Mouse (Mus musculus) layer of hippocampus, adult 11-12 months (tissue): Measurements from ENCODE around the gene Rnf225.
"Not testable (repeated sequence)": the region's sequence is repeated elsewhere in the genome, so short reads cannot be mapped to it uniquely, and the experiment has no call there.

Experiments used
- DNase-seq: peaks from one replicate; pipeline ENCODE4 v3.0.0; 2022; ENCODE audit warnings: low spot score

Gene Rnf225

DNA sequence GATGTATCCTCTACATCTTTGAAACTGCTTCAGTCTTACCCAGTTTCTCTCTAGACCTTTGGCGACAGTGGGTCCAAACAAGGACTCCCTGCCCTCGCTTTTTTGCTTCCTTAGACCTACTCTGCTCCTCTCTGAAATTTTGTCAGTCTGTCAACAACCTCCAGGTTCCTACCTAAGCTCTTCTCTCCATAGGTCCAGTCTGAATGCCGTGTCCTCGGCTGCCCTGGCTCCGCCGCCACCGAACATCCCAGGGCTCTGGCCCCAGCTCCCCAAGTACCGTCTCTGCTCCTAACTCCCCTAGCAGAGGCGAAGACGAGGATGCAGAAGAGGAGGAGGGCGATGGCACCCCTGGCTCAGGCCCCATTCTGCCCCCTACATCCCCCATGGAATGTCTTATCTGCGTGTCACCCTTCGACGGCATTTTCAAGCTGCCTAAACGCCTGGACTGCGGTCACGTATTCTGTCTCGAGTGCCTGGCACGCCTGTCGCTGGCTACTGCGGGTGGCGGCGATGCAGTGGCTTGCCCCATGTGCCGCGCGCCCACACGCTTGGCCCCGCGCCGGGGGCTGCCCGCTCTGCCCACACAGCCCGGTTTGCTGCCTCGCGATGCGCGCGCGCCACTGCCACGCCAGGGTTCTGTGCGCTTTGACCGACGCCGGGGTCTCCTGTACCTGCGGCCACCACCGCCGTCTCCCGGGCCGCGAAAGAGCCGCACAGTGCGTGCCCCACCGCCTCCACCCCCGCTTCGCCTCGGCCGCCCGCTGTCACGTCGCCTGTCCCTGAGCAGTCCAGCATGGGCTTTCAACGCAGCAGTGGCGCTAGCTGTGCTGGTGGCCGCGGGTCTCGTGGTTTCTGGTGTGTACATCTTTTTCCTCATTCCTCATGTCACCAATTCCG is 725 bp downstream of the Rnf225 start:
- DNase-seq: no peak

DNA sequence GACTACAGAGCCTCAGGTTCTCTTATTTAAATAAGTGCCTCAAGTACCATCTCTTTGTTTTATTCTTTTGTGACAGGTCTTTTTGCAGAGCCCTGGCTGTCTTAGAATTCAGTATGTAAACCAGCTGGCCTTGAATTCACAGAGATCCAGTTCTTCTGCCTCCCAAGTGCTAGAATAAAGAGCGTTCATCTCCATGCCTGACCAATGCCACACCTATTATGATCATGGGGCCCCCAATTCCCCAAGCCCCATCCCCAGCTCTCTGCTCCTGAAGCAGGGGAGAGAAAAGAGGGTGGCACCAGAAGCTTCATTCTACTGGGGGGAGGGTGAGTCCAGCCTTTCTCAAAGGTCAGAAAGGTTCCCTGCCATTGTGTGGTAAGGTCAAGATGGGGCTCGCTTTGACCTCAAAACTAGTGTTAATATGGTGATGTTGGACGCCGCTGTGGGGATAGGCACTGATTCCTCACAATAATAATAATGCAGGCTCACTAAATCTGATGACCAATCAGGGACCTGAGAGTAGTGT is 6.5 kb downstream of the Rnf225 start:
- DNase-seq: no peak

DNA sequence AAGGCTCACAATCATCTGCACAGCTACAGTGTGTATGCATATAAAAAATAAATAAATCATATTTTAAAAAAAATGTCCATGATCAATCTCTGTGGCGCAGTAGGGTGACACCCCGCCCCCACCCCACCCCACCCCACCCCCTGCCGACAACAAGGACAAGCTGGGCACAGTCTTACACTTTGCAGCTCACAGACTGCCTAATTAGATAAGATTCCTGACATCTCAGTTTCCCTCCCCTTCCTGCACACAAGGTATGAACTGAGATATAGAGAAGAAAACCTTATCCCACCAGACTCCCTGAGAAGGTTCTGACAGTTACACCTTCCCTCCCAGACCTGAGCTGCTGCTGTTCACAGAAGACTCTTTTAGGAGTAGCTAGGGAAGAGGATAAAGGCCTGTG is 7.6 kb downstream of the Rnf225 start:
- no peak for DNase-seq

GRCm38 (mm10) chr7:12937254-12937803 is 10.1 kb downstream of the Rnf225 start:
- DNase-seq: not testable (repeated sequence)

- no peak for DNase-seq
Measured at GRCm38 (mm10) chr7:12940599-12940998, 13.4 kb downstream of the Rnf225 start.

- DNase-seq: no peak
Measured at GRCm38 (mm10) chr7:12943488-12943887, 16.3 kb downstream of the Rnf225 start.

- peak; percentile 97 for DNase-seq
Measured at GRCm38 (mm10) chr7:12949032-12949871, 22.0 kb downstream of the Rnf225 start.

DNA sequence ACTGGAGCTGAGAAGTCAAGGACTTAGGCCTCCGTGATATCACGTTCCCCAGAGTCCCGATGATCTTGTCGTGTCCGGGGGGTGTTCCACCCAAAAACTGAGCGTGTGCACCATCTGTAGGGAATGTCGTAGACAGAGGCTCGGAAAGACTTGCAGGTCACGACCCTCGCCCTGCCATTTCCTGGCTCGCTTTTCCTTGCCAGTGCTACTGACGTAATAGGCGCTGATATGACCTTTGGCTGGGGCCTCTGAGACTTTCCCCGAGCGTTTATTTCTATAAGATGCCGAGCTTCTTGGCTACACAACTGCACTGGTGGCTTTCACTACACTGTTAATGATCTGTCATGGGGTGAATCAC is 22.6 kb downstream of the Rnf225 start:
- no peak for DNase-seq

DNA sequence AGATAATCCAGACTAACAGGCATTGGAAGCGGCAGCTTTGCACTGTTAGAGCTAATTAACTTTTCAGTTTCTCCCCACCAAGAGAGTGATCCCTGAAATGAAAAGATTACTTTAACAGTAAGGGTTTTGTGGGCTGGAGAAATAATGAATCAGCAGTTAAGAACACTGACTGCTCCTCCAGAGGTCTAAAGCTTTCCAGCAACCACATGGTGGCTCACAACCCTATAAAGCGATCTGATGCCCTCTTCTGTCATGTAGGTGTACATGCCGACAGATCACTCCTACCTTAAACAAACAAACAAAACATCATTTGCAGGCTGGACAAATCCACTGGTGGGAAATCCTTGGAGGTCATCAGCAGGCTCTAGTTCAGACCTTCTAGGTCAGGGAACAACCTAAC is 27.7 kb downstream of the Rnf225 start:
- no peak for DNase-seq

DNA sequence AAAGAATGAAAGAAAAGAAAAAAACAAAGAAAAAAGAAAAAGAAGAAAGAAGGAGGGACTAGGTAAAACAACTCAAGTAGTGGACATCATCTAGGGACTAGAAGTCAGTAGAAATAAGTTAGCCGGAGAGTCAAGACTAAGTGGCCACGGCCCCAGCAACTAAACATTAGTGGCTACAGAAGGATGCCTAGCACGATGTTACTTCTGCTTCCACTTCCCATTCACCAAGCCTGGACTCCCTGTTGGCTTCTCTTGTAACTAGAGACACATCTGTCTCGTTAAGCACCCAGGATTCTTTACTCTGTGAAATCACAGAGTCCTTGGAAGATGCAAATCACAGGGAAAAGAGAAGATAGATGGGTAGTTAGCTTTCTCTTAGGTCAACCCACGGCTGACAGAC is 30.3 kb downstream of the Rnf225 start:
- no peak for DNase-seq

GRCm38 (mm10) chr7:12958948-12959347 is 31.7 kb downstream of the Rnf225 start:
- DNase-seq: no peak

GRCm38 (mm10) chr7:12959718-12960117 is 32.5 kb downstream of the Rnf225 start:
- DNase-seq: no peak

DNA sequence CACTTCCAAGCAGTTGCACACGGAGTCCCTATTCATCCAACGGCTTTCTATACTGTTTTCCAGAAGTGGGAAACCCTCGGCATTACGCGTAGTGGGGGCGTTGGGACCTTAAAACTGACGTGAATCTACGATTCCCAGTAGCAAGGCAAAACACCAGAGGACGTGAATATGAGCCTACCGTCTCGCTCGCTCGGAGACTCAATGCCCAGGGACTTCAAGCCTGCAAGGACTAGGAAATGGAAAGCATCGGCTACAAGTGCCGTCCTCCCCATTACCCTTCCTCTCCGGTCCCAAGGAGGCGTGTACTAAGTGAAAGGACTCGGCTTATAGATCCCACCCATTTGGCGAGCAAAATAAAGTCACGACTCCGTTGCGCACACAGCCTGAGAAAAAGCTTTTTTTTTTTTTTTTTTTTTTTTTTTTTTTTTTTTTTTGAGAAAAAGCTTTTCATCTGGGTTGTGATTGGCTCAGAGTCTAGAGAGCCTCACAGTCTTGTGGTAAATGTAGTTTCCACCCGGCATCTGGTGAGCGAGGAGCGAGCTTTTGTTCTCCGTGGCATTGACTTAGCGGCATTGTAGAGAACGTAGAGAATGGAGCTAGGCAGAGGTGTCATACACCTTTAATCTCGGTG is 34.4 kb downstream of the Rnf225 start:
- peak; percentile 58 for DNase-seq

DNA sequence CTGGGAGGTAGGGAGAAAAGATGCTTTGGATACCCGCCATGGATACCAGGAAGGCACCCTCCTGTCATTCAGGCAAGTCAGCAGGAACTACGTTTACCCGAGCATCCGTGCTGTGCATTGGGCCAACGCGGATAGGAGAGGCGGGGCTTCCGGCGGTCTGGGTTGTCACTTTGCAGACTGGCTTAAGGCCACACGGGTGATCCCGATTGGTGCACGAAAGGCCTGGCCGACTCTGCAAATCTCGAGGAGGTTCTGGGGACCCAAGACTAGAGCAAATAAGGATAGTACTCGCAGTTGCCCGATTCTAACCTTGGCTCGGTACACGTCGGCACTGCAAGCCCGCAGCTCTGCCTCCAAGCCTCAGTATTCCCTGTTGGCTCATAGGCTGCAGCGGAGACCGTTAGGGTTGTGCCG is 38.5 kb downstream of the Rnf225 start, which contains the start of gene Zfp324:
Zfp324 (plus strand) TSS at position 161 of the 414 bp plus-strand sequence.
- peak; percentile 94 for DNase-seq

GRCm38 (mm10) chr7:12966104-12966845 is 39.1 kb downstream of the Rnf225 start:
- peak; percentile 53 for DNase-seq

GRCm38 (mm10) chr7:12970906-12971305 is 43.7 kb downstream of the Rnf225 start:
- DNase-seq: no peak

GRCm38 (mm10) chr7:12977682-12978389 is 50.6 kb downstream of the Rnf225 start, which contains the start of gene Zfp446:
Gene Zfp446, plus strand, starts transcription at chr7:12977848.
- DNase-seq: peak; percentile 99

DNA sequence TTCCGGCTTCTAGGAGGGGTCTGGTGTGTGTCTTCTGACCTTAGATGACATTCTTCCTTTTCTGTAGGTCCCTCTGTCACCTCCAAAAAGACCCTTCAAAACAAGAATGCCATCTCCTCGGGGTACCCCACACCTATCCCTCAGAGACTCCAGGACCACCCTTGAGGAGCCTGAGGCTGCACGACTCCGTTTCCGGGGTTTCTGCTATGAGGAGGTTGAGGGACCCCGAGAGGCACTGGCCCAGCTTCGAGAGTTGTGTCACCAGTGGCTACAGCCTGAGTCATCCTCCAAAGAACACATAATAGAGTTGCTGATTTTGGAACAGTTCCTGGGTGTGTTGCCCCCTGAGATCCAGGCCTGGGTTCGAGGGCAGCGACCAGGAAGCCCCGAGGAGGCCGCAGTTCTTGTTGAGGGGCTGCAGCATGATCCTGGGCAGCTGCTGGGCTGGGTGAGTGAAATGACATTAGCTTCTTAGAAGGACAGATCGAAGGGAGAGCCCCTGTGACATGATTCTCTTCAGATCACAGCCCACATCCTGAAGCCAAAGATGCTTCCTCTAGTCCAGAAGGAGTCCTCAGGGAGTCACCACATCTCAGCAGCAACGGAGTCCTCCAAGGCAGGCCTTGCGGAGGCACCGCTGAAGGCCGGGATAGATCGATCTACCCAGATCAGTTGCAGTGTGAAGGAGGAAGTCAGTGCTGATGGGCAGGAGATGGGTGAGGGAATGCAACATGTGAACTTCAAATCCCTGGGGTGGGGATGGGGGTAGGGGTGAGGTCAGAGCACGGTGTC is 51.9 kb downstream of the Rnf225 start:
- no peak for DNase-seq

GRCm38 (mm10) chr7:12979776-12980175 is 52.6 kb downstream of the Rnf225 start:
- DNase-seq: no peak

GRCm38 (mm10) chr7:12980291-12980690 is 53.1 kb downstream of the Rnf225 start:
- DNase-seq: no peak
